Mouse (Mus musculus) thymus, adult 2 months (tissue): ENCODE measurements around the gene Rtn4rl1.

Experiments used
- CTCF ChIP-seq: fragments of 200-500 bp; IDR thresholded peaks from 2 replicates; pipeline ENCODE4 v1.5.1; 2012; ENCODE audit warnings: mild to moderate bottlenecking, control low read depth, low read length, moderate library complexity, borderline replicate concordance; ENCODE audit not compliant: control insufficient read depth, poor library complexity, insufficient read depth; ENCODE audit errors: extremely low read depth
- POLR2A ChIP-seq: fragments of 200-500 bp; IDR thresholded peaks from 2 replicates; pipeline ENCODE4 v1.6.1; 2012; ENCODE audit warnings: mild to moderate bottlenecking, low read length, control low read depth, moderate library complexity; ENCODE audit not compliant: control insufficient read depth, poor library complexity, insufficient read depth; ENCODE audit errors: extremely low read depth

DNA sequence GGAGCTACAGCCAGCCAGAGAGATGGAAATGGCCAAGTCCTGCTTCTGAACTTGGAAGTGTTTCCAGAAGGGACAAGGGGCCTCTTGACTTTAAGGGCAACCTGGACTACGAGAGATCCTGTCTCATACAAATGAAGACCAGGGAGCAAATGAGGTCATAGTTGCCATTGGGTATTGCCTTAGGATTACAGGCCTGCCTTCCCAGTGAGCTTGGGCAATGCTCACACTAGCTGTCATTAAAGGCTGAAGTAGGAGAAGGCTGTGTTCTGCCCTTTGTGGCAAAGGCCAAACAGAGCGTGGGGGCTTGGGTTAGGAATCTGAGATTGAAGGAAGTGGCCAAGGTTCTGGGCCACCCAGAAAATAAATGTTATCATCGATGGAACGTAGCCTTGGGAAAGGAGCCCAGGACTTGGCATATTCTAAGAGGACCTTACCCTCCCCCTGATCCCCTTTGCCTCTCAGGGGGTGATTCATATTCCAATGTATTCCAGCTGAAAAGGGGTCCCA is 57.5 kb downstream of the Rtn4rl1 start:
- no peak for TF ChIP-seq CTCF
- TF ChIP-seq POLR2A = no peak
